Mouse (Mus musculus) intestine, embryonic 15.5 days (tissue): ENCODE results near the gene Knop1. TPM values are rescaled to one million over a fixed set of nuclear protein-coding genes. Genes with fewer than 3 reads are reported as not detected.

ENCODE experiments used
- polyA plus RNA-seq: library from polyadenylated mRNA; unstranded; fragments of >200 nt; fragmentation: Nextera tagmentation; extraction: Ambion mirVana; gene quantifications from 2 replicates; pipeline ENCODE4 v1.2.1, GENCODE M21; 2015

Knop1 gene
- polyA plus RNA-seq, 1 experiment from 2014 or later = 99.4 TPM

Other genes with a start within 250 kb of the Knop1 start
- 124 and 127 TPM in 2 replicates for gene Gde1, start 150.5 kb downstream of the Knop1 start, polyA plus RNA-seq
- 10.0 and 10.7 TPM in 2 replicates for gene Ccp110, start 143.7 kb downstream of the Knop1 start, polyA plus RNA-seq
- gene Vps35l, start 116.0 kb downstream of the Knop1 start, polyA plus RNA-seq = 71.3 and 72.6 TPM in 2 replicates
- 2.0 TPM in 2 replicates for gene Iqck, start 502 bp downstream of the Knop1 start, polyA plus RNA-seq
- gene Gprc5b, start 139.0 kb upstream of the Knop1 start, polyA plus RNA-seq = 3.3 TPM in 2 replicates